ENCODE assay signal across 10 mouse cellular contexts in the genomic region with DNA sequence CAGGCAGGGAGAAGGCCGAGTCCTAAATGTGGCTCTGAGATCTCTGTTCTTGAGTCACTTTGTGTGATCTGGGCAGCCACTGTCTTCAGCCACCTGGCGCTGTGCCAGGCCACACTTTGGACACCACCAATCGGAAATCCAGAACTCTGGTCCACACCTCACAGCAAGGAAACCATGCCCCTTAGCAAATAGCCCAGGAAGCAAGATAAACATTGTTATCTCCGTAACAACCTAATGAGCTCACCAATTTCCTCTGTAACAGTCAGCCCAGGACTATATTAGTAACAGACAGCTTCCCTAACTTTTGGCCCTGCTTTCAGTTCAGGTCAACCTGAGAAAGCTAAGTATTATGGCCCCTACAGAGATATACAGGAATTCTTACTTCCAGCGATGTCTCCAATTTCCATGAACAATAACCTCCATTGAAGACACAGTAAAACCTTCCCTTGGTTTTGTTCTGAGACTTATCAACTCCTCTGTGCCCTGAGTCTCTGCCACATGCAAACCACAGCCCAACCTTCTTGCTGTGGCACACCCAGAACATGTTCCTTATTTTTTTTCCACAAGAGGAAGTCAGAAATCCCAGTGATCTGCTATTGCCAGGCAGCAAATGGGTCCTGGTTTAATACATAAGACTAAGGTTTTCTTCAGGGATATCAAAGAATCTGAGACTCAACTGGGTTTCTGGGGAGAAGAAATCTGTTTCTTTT. TPM values are rescaled to one million over a fixed set of nuclear protein-coding genes. Genes with fewer than 3 reads are reported as not detected.
DNase-seq lines count a peak whose midpoint lies in the region; ATAC-seq and TF ChIP-seq lines count a peak whose summit lies in the region.
"Had no signal": no experiment of that assay in that cellular context is flagged by ENCODE, and none has a peak within 500 bp of the region (broad histone marks: within the 10 kb centered on the region; RNA-seq: fewer than 3 reads in every experiment).

No protein-coding gene starts in this region.

- H3K36me3 ChIP-seq in embryonic facial prominence, embryonic 14.5 days (ENCODE audit: control insufficient read depth, insufficient read depth, low read length), result 0 out of 2 replicates have a peak, but pooled peaks cover 12% of the 10 kb centered on the region
- no peaks in the 10 kb centered on the region for H3K36me3 ChIP-seq in embryonic facial prominence, embryonic 10.5 days (replicated peaks)
- H3K36me3 ChIP-seq in intestine, embryonic 14.5 days (ENCODE audit: control insufficient read depth, insufficient read depth, low read length), result peaks cover 18% of the 10 kb centered on the region

- no peaks in the 10 kb centered on the region for H3K27me3 ChIP-seq in embryonic facial prominence, embryonic 14.5 days (replicated peaks; ENCODE audit: control insufficient read depth, insufficient read depth, low read length)
- no peaks in the 10 kb centered on the region for H3K27me3 ChIP-seq in embryonic facial prominence, embryonic 10.5 days (replicated peaks; ENCODE audit: low read depth, poor library complexity, severe bottlenecking)
- no peaks in the 10 kb centered on the region for H3K27me3 ChIP-seq in intestine, embryonic 14.5 days (replicated peaks; ENCODE audit: control insufficient read depth, insufficient read depth, low read length)

- 0 out of 2 replicates have a peak, but pooled peaks cover 4% of the 10 kb centered on the region for H3K4me1 ChIP-seq in embryonic facial prominence, embryonic 14.5 days (ENCODE audit: control insufficient read depth, insufficient read depth, low read length)
- H3K4me1 ChIP-seq in embryonic facial prominence, embryonic 10.5 days, result peaks cover 6% of the 10 kb centered on the region; the same call in 1 of the 2 replicates
- H3K4me1 ChIP-seq in bone marrow, adult 2 months (ENCODE audit: control insufficient read depth, insufficient read depth, low read length), result peaks cover 2% of the 10 kb centered on the region
- H3K4me1 ChIP-seq in intestine, embryonic 14.5 days (replicated peaks; ENCODE audit: control insufficient read depth, insufficient read depth, low read length), result 0 out of 2 replicates have a peak, but pooled peaks cover 4% of the 10 kb centered on the region

- TF ChIP-seq CTCF in bone marrow, adult 2 months (IDR thresholded peaks at IDR 0.05; ENCODE audit: control insufficient read depth, insufficient read depth, low read length), result no peak

- no peaks in the 10 kb centered on the region for H3K9me3 ChIP-seq in embryonic facial prominence, embryonic 14.5 days (ENCODE audit: control insufficient read depth, low read length)
- H3K9me3 ChIP-seq in embryonic facial prominence, embryonic 10.5 days, result no peaks in the 10 kb centered on the region
- H3K9me3 ChIP-seq in intestine, embryonic 14.5 days (ENCODE audit: control insufficient read depth, low read length), result no peaks in the 10 kb centered on the region

- ATAC-seq in embryonic facial prominence, embryonic 14.5 days (ENCODE audit: low read depth), result no peak
- ATAC-seq in intestine, embryonic 14.5 days (replicated peaks; ENCODE audit: low FRiP score, low TSS enrichment, low read depth), result peak; percentile 81

- H3K4me2 ChIP-seq in embryonic facial prominence, embryonic 14.5 days (ENCODE audit: low read depth, low read length), result no peak overlapping the region
- no peak overlapping the region for H3K4me2 ChIP-seq in intestine, embryonic 14.5 days (ENCODE audit: low read length)

- H3K27ac ChIP-seq in embryonic facial prominence, embryonic 14.5 days (replicated peaks; ENCODE audit: low read depth, low read length), result no peak overlapping the region; the same call in 1 of the 2 replicates
- no peak overlapping the region for H3K27ac ChIP-seq in embryonic facial prominence, embryonic 10.5 days (replicated peaks)
- peak overlapping the region; percentile 61 for H3K27ac ChIP-seq in bone marrow, adult 2 months (ENCODE audit: control insufficient read depth, insufficient read depth, low read depth, low read length, poor library complexity)
- peak overlapping the region; percentile 29; the same call in 1 of the 2 replicates for H3K27ac ChIP-seq in intestine, embryonic 14.5 days (ENCODE audit: low read depth)

- peak; percentile 24 for DNase-seq in embryonic facial prominence, embryonic 14.5 days (ENCODE audit: low spot score)
- no peak for DNase-seq in embryonic facial prominence, embryonic 10.5 days (ENCODE audit: low spot score)
- peak; percentile 65 for DNase-seq in intestine, embryonic 14.5 days (ENCODE audit: low spot score)
- DNase-seq in lung, postnatal 36 days, result peak; percentile 88
- DNase-seq in right cerebral cortex, postnatal 10 days (ENCODE audit: low spot score in 2 of 2), result no peak
- DNase-seq in cerebellum, adult 8-10 months, result no peak
- no peak for DNase-seq in natural killer cell, adult 2 months (ENCODE audit: low spot score in 2 of 2)

- H3K4me3 ChIP-seq in embryonic facial prominence, embryonic 14.5 days (ENCODE audit: low read depth, low read length), result no peak overlapping the region
- no peak overlapping the region for H3K4me3 ChIP-seq in embryonic facial prominence, embryonic 10.5 days
- no peak overlapping the region for H3K4me3 ChIP-seq in bone marrow, adult 2 months (replicated peaks; ENCODE audit: control insufficient read depth, low read depth, low read length)
- H3K4me3 ChIP-seq in intestine, embryonic 14.5 days (ENCODE audit: low read depth, low read length), result no peak overlapping the region

- no peak for TF ChIP-seq POLR2A in bone marrow, adult 2 months (IDR thresholded peaks at IDR 0.05; ENCODE audit: borderline replicate concordance, control insufficient read depth, low read depth, low read length)

- no peak overlapping the region for H3K9ac ChIP-seq in embryonic facial prominence, embryonic 14.5 days (ENCODE audit: low read depth, low read length)
- H3K9ac ChIP-seq in intestine, embryonic 14.5 days (ENCODE audit: low read length), result no peak overlapping the region

- WGBS in embryonic facial prominence, embryonic 14.5 days, result 56% methylated on average over 5 of the region's 5 CpGs
- WGBS in embryonic facial prominence, embryonic 10.5 days, result 67% methylated on average over 5 of the region's 5 CpGs
- 28% methylated on average over 5 of the region's 5 CpGs for WGBS in bone marrow, adult 2 months
- WGBS in intestine, embryonic 14.5 days, result 50% methylated on average over 5 of the region's 5 CpGs

RNA-seq across cellular contexts. Expression of a gene that starts 56.3 kb away (rescaled TPM):
- not detected in 2 replicates for polyA plus RNA-seq in embryonic facial prominence, embryonic 14.5 days (2014; fragmentation: Nextera tagmentation; extraction: Ambion mirVana)
- not detected in 2 replicates for polyA plus RNA-seq in embryonic facial prominence, embryonic 10.5 days (2016; fragmentation: Nextera tagmentation; extraction: Ambion mirVana)
- polyA plus RNA-seq in bone marrow, adult 2 months (2011; ENCODE audit: insufficient read depth, insufficient read length, low replicate concordance, missing spikeins), result not detected in 2 replicates
- polyA plus RNA-seq in intestine, embryonic 14.5 days (2014; fragmentation: Nextera tagmentation; extraction: Ambion mirVana), result not detected in 2 replicates
- polyA plus RNA-seq: embryonic facial prominence, embryonic 11.5 days; limb, embryonic 11.5 days had no signal

Comparison
In these comparisons a context has a peak if more than half of its experiments do, and no peak if none do; other contexts are left out.
1. DNase-seq: peak in embryonic facial prominence, embryonic 14.5 days (single experiment), intestine, embryonic 14.5 days (single experiment) and lung, postnatal 36 days (single experiment); none in embryonic facial prominence, embryonic 10.5 days (single experiment), right cerebral cortex, postnatal 10 days (0 of 2), cerebellum, adult 8-10 months (single experiment) and natural killer cell, adult 2 months (0 of 2).
2. H3K27ac ChIP-seq: peak in bone marrow, adult 2 months (single experiment) and intestine, embryonic 14.5 days (single experiment); none in embryonic facial prominence, embryonic 14.5 days (single experiment) and embryonic facial prominence, embryonic 10.5 days (single experiment).